9 mouse cellular contexts compared by ENCODE assay signal in the genomic region with DNA sequence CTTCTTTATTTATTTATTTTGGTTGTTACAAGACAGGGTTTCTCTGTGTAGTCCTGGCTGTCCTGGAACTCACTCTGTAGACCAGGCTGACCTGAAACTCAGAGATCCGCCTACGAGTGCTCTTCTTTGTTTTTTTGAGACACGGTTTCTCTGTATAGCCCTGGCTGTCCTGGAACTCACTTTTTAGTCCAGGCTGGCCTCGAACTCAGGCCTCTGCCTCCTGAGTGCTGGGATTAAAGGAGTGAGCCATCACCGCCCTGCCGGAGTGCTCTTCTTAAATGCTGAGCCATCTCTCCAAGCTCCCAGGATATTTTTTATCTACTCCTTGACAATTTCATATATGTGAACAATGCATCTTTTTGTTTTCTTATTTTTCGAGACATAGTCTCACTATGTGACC. TPM values are rescaled to one million over a fixed set of nuclear protein-coding genes. Genes with fewer than 3 reads are reported as not detected.
A peak's percentile ranks its signal among the peaks of the same experiment; 100 is the strongest.
DNase-seq lines count a peak whose midpoint lies in the region; ATAC-seq and TF ChIP-seq lines count a peak whose summit lies in the region.
"Had no signal": no experiment of that assay in that cellular context is flagged by ENCODE, and none has a peak within 500 bp of the region (broad histone marks: within the 10 kb centered on the region; RNA-seq: fewer than 3 reads in every experiment).

No protein-coding gene starts in this region.

- TF ChIP-seq CTCF in lung, adult 2 months (IDR thresholded peaks at IDR 0.05; ENCODE audit: insufficient read depth, low read length) = no peak

- peaks cover 38% of the 10 kb centered on the region for H3K36me3 ChIP-seq in forebrain, embryonic 14.5 days (ENCODE audit: control insufficient read depth, insufficient read depth, low read length)
- peaks cover 6% of the 10 kb centered on the region; the same call in 1 of the 2 replicates for H3K36me3 ChIP-seq in intestine, embryonic 16.5 days (ENCODE audit: control insufficient read depth, insufficient read depth, low read length)
- H3K36me3 ChIP-seq in neural tube, embryonic 13.5 days = peaks cover 45% of the 10 kb centered on the region

- DNase-seq in lung, adult 2 months = no peak
- no peak for DNase-seq in lung, postnatal 25 days (ENCODE audit: low spot score)
- DNase-seq in forebrain, embryonic 14.5 days (ENCODE audit: low spot score) = no peak
- DNase-seq in left cerebral cortex, adult 9 months (ENCODE audit: low spot score in 2 of 2) = no peak
- DNase-seq in ovary, adult 18-20 months (ENCODE audit: low spot score) = no peak
- DNase-seq: cerebellum, adult 9-10 months had no signal

- no peak overlapping the region for H3K27ac ChIP-seq in forebrain, embryonic 14.5 days (ENCODE audit: low read depth, low read length)
- H3K27ac ChIP-seq in intestine, embryonic 16.5 days (ENCODE audit: low read length) = no peak overlapping the region
- no peak overlapping the region for H3K27ac ChIP-seq in neural tube, embryonic 13.5 days (replicated peaks)

- peak overlapping the region; percentile 3 for H3K4me3 ChIP-seq in lung, adult 2 months (replicated peaks; ENCODE audit: extremely low read depth, low read depth, low read length)
- no peak overlapping the region; the same call in 1 of the 2 replicates for H3K4me3 ChIP-seq in forebrain, embryonic 14.5 days (ENCODE audit: low read depth, low read length)
- peak overlapping the region; percentile 79; the same call in 1 of the 2 replicates for H3K4me3 ChIP-seq in intestine, embryonic 16.5 days (ENCODE audit: low read length)
- peak overlapping the region; percentile 73; the same call in 1 of the 2 replicates for H3K4me3 ChIP-seq in neural tube, embryonic 13.5 days

- H3K9me3 ChIP-seq in forebrain, embryonic 14.5 days (replicated peaks; ENCODE audit: control insufficient read depth, low read length) = no peaks in the 10 kb centered on the region
- H3K9me3 ChIP-seq in intestine, embryonic 16.5 days (ENCODE audit: control insufficient read depth, low read length) = no peaks in the 10 kb centered on the region
- no peaks in the 10 kb centered on the region for H3K9me3 ChIP-seq in neural tube, embryonic 13.5 days

- WGBS in lung, adult 2 months = 88% methylated on average over 7 of the region's 7 CpGs
- 90% methylated on average over 7 of the region's 7 CpGs for WGBS in forebrain, embryonic 14.5 days
- 88% methylated on average over 7 of the region's 7 CpGs for WGBS in intestine, embryonic 16.5 days
- 85% methylated on average over 7 of the region's 7 CpGs for WGBS in neural tube, embryonic 13.5 days

- no peaks in the 10 kb centered on the region for H3K27me3 ChIP-seq in forebrain, embryonic 14.5 days (replicated peaks; ENCODE audit: control insufficient read depth, insufficient read depth, low read length)
- H3K27me3 ChIP-seq in intestine, embryonic 16.5 days (replicated peaks; ENCODE audit: control insufficient read depth, insufficient read depth, low read length) = no peaks in the 10 kb centered on the region
- no peaks in the 10 kb centered on the region for H3K27me3 ChIP-seq in neural tube, embryonic 13.5 days

- no peak for TF ChIP-seq POLR2A in lung, adult 2 months (IDR thresholded peaks at IDR 0.05; ENCODE audit: borderline replicate concordance, extremely low read depth, low read depth, low read length)

- no peak overlapping the region for H3K9ac ChIP-seq in forebrain, embryonic 14.5 days (ENCODE audit: low read length)
- no peak overlapping the region for H3K9ac ChIP-seq in intestine, embryonic 16.5 days (ENCODE audit: low read depth, low read length)
- 0 out of 2 replicates have a peak overlapping the region, but pooled peaks have one; percentile 78 for H3K9ac ChIP-seq in neural tube, embryonic 13.5 days

- peaks cover 5% of the 10 kb centered on the region; the same call in 1 of the 2 replicates for H3K4me1 ChIP-seq in lung, adult 2 months (ENCODE audit: control insufficient read depth, insufficient read depth, low read length)
- peaks cover 8% of the 10 kb centered on the region for H3K4me1 ChIP-seq in forebrain, embryonic 14.5 days (ENCODE audit: control insufficient read depth, insufficient read depth, low read length)
- H3K4me1 ChIP-seq in intestine, embryonic 16.5 days (ENCODE audit: control insufficient read depth, insufficient read depth, low read length) = peaks cover 11% of the 10 kb centered on the region
- H3K4me1 ChIP-seq in neural tube, embryonic 13.5 days (replicated peaks) = peaks cover 19% of the 10 kb centered on the region

- ATAC-seq in forebrain, embryonic 14.5 days = no peak
- no peak for ATAC-seq in intestine, embryonic 16.5 days
- no peak for ATAC-seq in neural tube, embryonic 13.5 days (ENCODE audit: low read depth)
- no peak for ATAC-seq in megakaryocyte-erythroid progenitor cell, adult 5-6 weeks (replicated peaks; ENCODE audit: low FRiP score, low TSS enrichment, poor library complexity, severe bottlenecking)

- H3K4me2 ChIP-seq in forebrain, embryonic 14.5 days (ENCODE audit: low read length) = peak overlapping the region; percentile 92
- peak overlapping the region; percentile 88 for H3K4me2 ChIP-seq in intestine, embryonic 16.5 days (ENCODE audit: low read depth, low read length)
- H3K4me2 ChIP-seq in neural tube, embryonic 13.5 days = peak overlapping the region; percentile 93

RNA-seq across cellular contexts. Expression of gene Qars, which starts 0.6 kb away (rescaled TPM):
- 140 and 204 TPM in 2 replicates for polyA plus RNA-seq in lung, adult 2 months (2012; rRNA removed)
- 71.5 and 87.7 TPM in 2 replicates for polyA plus RNA-seq in forebrain, embryonic 14.5 days (2014; fragmentation: Nextera tagmentation; extraction: Ambion mirVana)
- 111 and 118 TPM in 2 replicates for polyA plus RNA-seq in intestine, embryonic 16.5 days (2015; fragmentation: Nextera tagmentation; extraction: Ambion mirVana)
- 69.1 and 80.0 TPM in 2 replicates for polyA plus RNA-seq in neural tube, embryonic 13.5 days (2015; fragmentation: Nextera tagmentation; extraction: Ambion mirVana)
- 356 and 390 TPM in 2 replicates for total RNA-seq in megakaryocyte-erythroid progenitor cell, adult 5-6 weeks (2014; fragmentation: Nextera tagmentation)
- total RNA-seq in megakaryocyte-erythroid progenitor cell, adult 5-6 weeks (2017) = 235 and 321 TPM in 2 replicates

RNA-seq across cellular contexts. Expression of gene Qrich1, which starts 9.7 kb away (rescaled TPM):
- 64.4 and 76.6 TPM in 2 replicates for polyA plus RNA-seq in lung, adult 2 months (2012; rRNA removed)
- 143 and 160 TPM in 2 replicates for polyA plus RNA-seq in forebrain, embryonic 14.5 days (2014; fragmentation: Nextera tagmentation; extraction: Ambion mirVana)
- 90.2 and 93.4 TPM in 2 replicates for polyA plus RNA-seq in intestine, embryonic 16.5 days (2015; fragmentation: Nextera tagmentation; extraction: Ambion mirVana)
- 134 TPM in 2 replicates for polyA plus RNA-seq in neural tube, embryonic 13.5 days (2015; fragmentation: Nextera tagmentation; extraction: Ambion mirVana)
- total RNA-seq in megakaryocyte-erythroid progenitor cell, adult 5-6 weeks (2014; fragmentation: Nextera tagmentation) = 115 and 171 TPM in 2 replicates
- total RNA-seq in megakaryocyte-erythroid progenitor cell, adult 5-6 weeks (2017) = 146 and 150 TPM in 2 replicates

RNA-seq across cellular contexts. Expression of gene Usp19, which starts 16.5 kb away (rescaled TPM):
- 134 and 161 TPM in 2 replicates for polyA plus RNA-seq in lung, adult 2 months (2012; rRNA removed)
- 48.0 and 64.1 TPM in 2 replicates for polyA plus RNA-seq in forebrain, embryonic 14.5 days (2014; fragmentation: Nextera tagmentation; extraction: Ambion mirVana)
- 35.7 and 42.8 TPM in 2 replicates for polyA plus RNA-seq in intestine, embryonic 16.5 days (2015; fragmentation: Nextera tagmentation; extraction: Ambion mirVana)
- polyA plus RNA-seq in neural tube, embryonic 13.5 days (2015; fragmentation: Nextera tagmentation; extraction: Ambion mirVana) = 68.3 and 80.2 TPM in 2 replicates
- total RNA-seq in megakaryocyte-erythroid progenitor cell, adult 5-6 weeks (2014; fragmentation: Nextera tagmentation) = 127 and 134 TPM in 2 replicates
- 37.8 and 51.0 TPM in 2 replicates for total RNA-seq in megakaryocyte-erythroid progenitor cell, adult 5-6 weeks (2017)

RNA-seq across cellular contexts. Expression of gene Lamb2, which starts 27.4 kb away (rescaled TPM):
- polyA plus RNA-seq in lung, adult 2 months (2012; rRNA removed) = 189 and 231 TPM in 2 replicates
- 12.0 and 17.2 TPM in 2 replicates for polyA plus RNA-seq in forebrain, embryonic 14.5 days (2014; fragmentation: Nextera tagmentation; extraction: Ambion mirVana)
- polyA plus RNA-seq in intestine, embryonic 16.5 days (2015; fragmentation: Nextera tagmentation; extraction: Ambion mirVana) = 26.6 and 33.6 TPM in 2 replicates
- 20.9 and 21.6 TPM in 2 replicates for polyA plus RNA-seq in neural tube, embryonic 13.5 days (2015; fragmentation: Nextera tagmentation; extraction: Ambion mirVana)
- total RNA-seq in megakaryocyte-erythroid progenitor cell, adult 5-6 weeks (2014; fragmentation: Nextera tagmentation) = not detected in 2 replicates
- 0.66 TPM in 1 of 2 replicates, not detected in the other for total RNA-seq in megakaryocyte-erythroid progenitor cell, adult 5-6 weeks (2017)

RNA-seq across cellular contexts. Expression of gene Klhdc8b, which starts 45.5 kb away (rescaled TPM):
- 108 and 109 TPM in 2 replicates for polyA plus RNA-seq in lung, adult 2 months (2012; rRNA removed)
- 47.9 and 52.6 TPM in 2 replicates for polyA plus RNA-seq in forebrain, embryonic 14.5 days (2014; fragmentation: Nextera tagmentation; extraction: Ambion mirVana)
- polyA plus RNA-seq in intestine, embryonic 16.5 days (2015; fragmentation: Nextera tagmentation; extraction: Ambion mirVana) = 44.7 and 49.6 TPM in 2 replicates
- 68.4 and 86.4 TPM in 2 replicates for polyA plus RNA-seq in neural tube, embryonic 13.5 days (2015; fragmentation: Nextera tagmentation; extraction: Ambion mirVana)
- total RNA-seq in megakaryocyte-erythroid progenitor cell, adult 5-6 weeks (2014; fragmentation: Nextera tagmentation) = 8.0 and 29.6 TPM in 2 replicates
- total RNA-seq in megakaryocyte-erythroid progenitor cell, adult 5-6 weeks (2017) = 6.2 and 21.7 TPM in 2 replicates
